Mouse (Mus musculus) layer of hippocampus, adult 11-12 months (tissue): ENCODE data around the gene Tiam2.

Source experiments
- DNase-seq: peaks from one replicate; pipeline ENCODE4 v3.0.0; 2022; ENCODE audit warnings: low spot score

The Tiam2 gene

GRCm38 (mm10) chr17:3394985-3395384 lies 68.6 kb downstream of the Tiam2 start:
- DNase-seq: no peak

GRCm38 (mm10) chr17:3396881-3397281 lies 70.5 kb downstream of the Tiam2 start:
- no peak for DNase-seq

- no peak for DNase-seq
Observed at GRCm38 (mm10) chr17:3397836-3398235, 71.5 kb downstream of the Tiam2 start.

- DNase-seq: no peak
Observed at GRCm38 (mm10) chr17:3405350-3406073, 79.1 kb downstream of the Tiam2 start.

GRCm38 (mm10) chr17:3407051-3407450 lies 80.7 kb downstream of the Tiam2 start:
- no peak for DNase-seq

GRCm38 (mm10) chr17:3410307-3410706 lies 83.9 kb downstream of the Tiam2 start:
- no peak for DNase-seq

GRCm38 (mm10) chr17:3412771-3413170 lies 86.4 kb downstream of the Tiam2 start:
- DNase-seq: no peak

GRCm38 (mm10) chr17:3415580-3415979 lies 89.2 kb downstream of the Tiam2 start:
- peak; percentile 15 for DNase-seq

GRCm38 (mm10) chr17:3416401-3416800 lies 90.0 kb downstream of the Tiam2 start:
- DNase-seq: no peak

GRCm38 (mm10) chr17:3419368-3419928 lies 93.1 kb downstream of the Tiam2 start:
- no peak for DNase-seq

GRCm38 (mm10) chr17:3420148-3420547 lies 93.8 kb downstream of the Tiam2 start:
- no peak for DNase-seq

- DNase-seq: no peak
Observed at GRCm38 (mm10) chr17:3423416-3423815, 97.0 kb downstream of the Tiam2 start.

GRCm38 (mm10) chr17:3428659-3429058 lies 102.3 kb downstream of the Tiam2 start:
- no peak for DNase-seq

GRCm38 (mm10) chr17:3432590-3433498 lies 106.5 kb downstream of the Tiam2 start:
- no peak for DNase-seq

- DNase-seq: no peak
Observed at GRCm38 (mm10) chr17:3433521-3434271, 107.3 kb downstream of the Tiam2 start.

- DNase-seq: no peak
Observed at GRCm38 (mm10) chr17:3435299-3435698, 108.9 kb downstream of the Tiam2 start.

GRCm38 (mm10) chr17:3436841-3437515 lies 110.6 kb downstream of the Tiam2 start:
- DNase-seq: no peak

- no peak for DNase-seq
Observed at GRCm38 (mm10) chr17:3442526-3443401, 116.4 kb downstream of the Tiam2 start.

- DNase-seq: peak; percentile 61
Observed at GRCm38 (mm10) chr17:3446191-3446950, 120.0 kb downstream of the Tiam2 start.

GRCm38 (mm10) chr17:3448725-3449124 lies 122.4 kb downstream of the Tiam2 start:
- peak; percentile 76 for DNase-seq
